19 mouse cellular contexts compared by ENCODE assay signal in genomic region chrX:147349167-147349566, GRCm38 (mm10).
"Had no signal": no experiment of that assay in that cellular context is flagged by ENCODE, and none has a peak within 500 bp of the region (broad histone marks: within the 10 kb centered on the region; RNA-seq: fewer than 3 reads in every experiment).

No protein-coding gene starts in this region.

- DNase-seq: kidney, adult 8-10 months; kidney, postnatal 10 days; kidney, postnatal 4 days; layer of hippocampus, adult 9-11 months; liver; liver, embryonic 13.5 days; lung, adult 2 months; lung, postnatal 14 days; lung, postnatal 4 days; midbrain, embryonic 14.5 days; right cerebral cortex, postnatal 4 days; thymus, adult 2 months; thymus, postnatal 14 days; thymus, postnatal 4 days had no signal

- H3K4me3 ChIP-seq: kidney, embryonic 15.5 days; limb, embryonic 10.5 days; limb, embryonic 13.5 days; liver, embryonic 13.5 days; neural tube, embryonic 13.5 days had no signal

- H3K4me1 ChIP-seq: kidney, embryonic 15.5 days; limb, embryonic 10.5 days; limb, embryonic 13.5 days; liver, embryonic 13.5 days; neural tube, embryonic 13.5 days had no signal

- H3K27ac ChIP-seq: kidney, embryonic 15.5 days; limb, embryonic 10.5 days; limb, embryonic 13.5 days; liver, embryonic 13.5 days; neural tube, embryonic 13.5 days; stomach, postnatal 0 days had no signal

- H3K36me3 ChIP-seq: kidney, embryonic 15.5 days; limb, embryonic 10.5 days; limb, embryonic 13.5 days; liver, embryonic 13.5 days; neural tube, embryonic 13.5 days had no signal

- H3K27me3 ChIP-seq: kidney, embryonic 15.5 days; limb, embryonic 13.5 days; liver, embryonic 13.5 days; neural tube, embryonic 13.5 days had no signal
